Mouse (Mus musculus): ENCODE measurements around the gene Olfr77. TPM values are rescaled to one million over a fixed set of nuclear protein-coding genes. Genes with fewer than 3 reads are reported as not detected.

Gene Olfr77
- total RNA-seq (2014; rRNA removed; ENCODE audit: low replicate concordance), result not detected in 2 replicates
- 0.27 and 0.34 TPM in 2 replicates for polyA plus RNA-seq (2015; fragmentation: Nextera tagmentation; extraction: Ambion mirVana)

GRCm38 (mm10) chr9:19916565-19916964, at the start of gene Olfr77:
Gene Olfr77, plus strand, starts transcription at chr9:19916865.
- no peaks in the 10 kb centered on the region for H3K27me3 ChIP-seq (ENCODE audit: control insufficient read depth, insufficient read depth, low read length)
- H3K4me1 ChIP-seq (ENCODE audit: control insufficient read depth, insufficient read depth), result no peaks in the 10 kb centered on the region
- TF ChIP-seq CTCF (IDR thresholded peaks at IDR 0.05; ENCODE audit: low read depth), result no peak
- no peak for TF ChIP-seq EP300 (IDR thresholded peaks at IDR 0.05; ENCODE audit: low read depth)
- no peak within 1 kb of the TSS for H3K4me2 ChIP-seq (ENCODE audit: low read depth, low read length)
- no peaks in the 10 kb centered on the region for H3K36me3 ChIP-seq (replicated peaks; ENCODE audit: control insufficient read depth, insufficient read depth, low read length)
- no peaks in the 10 kb centered on the region for H3K9me3 ChIP-seq (replicated peaks; ENCODE audit: control insufficient read depth, low read length)
- no peak for DNase-seq (ENCODE audit: low spot score)
- WGBS, result 73% methylated on average over 2 of the region's 2 CpGs
- no peak within 1 kb of the TSS for H3K9ac ChIP-seq (replicated peaks; ENCODE audit: low read depth, low read length)
- ATAC-seq (ENCODE audit: insufficient read depth, low read depth), result no peak
- no peak within 1 kb of the TSS for H3K27ac ChIP-seq (ENCODE audit: low read depth)
- no peak within 1 kb of the TSS for H3K4me3 ChIP-seq (ENCODE audit: low read depth, low read length)

GRCm38 (mm10) chr9:19887904-19888303, 28.8 kb upstream of the Olfr77 start, which contains the start of gene Olfr862:
Gene Olfr862, minus strand, starts transcription at chr9:19888004.
- H3K36me3 ChIP-seq (replicated peaks; ENCODE audit: control insufficient read depth, insufficient read depth, low read length), result no peaks in the 10 kb centered on the region
- no peak for ATAC-seq (ENCODE audit: insufficient read depth, low read depth)
- no peak within 1 kb of the TSS for H3K27ac ChIP-seq (ENCODE audit: low read depth)
- H3K27me3 ChIP-seq (ENCODE audit: control insufficient read depth, insufficient read depth, low read length), result no peaks in the 10 kb centered on the region
- 0 out of 2 replicates have a peak, but pooled peaks cover 3% of the 10 kb centered on the region for H3K9me3 ChIP-seq (replicated peaks; ENCODE audit: control insufficient read depth, low read length)
- no peaks in the 10 kb centered on the region for H3K4me1 ChIP-seq (ENCODE audit: control insufficient read depth, insufficient read depth)
- no peak for DNase-seq (ENCODE audit: low spot score)
- no peak within 1 kb of the TSS for H3K9ac ChIP-seq (replicated peaks; ENCODE audit: low read depth, low read length)
- H3K4me2 ChIP-seq (ENCODE audit: low read depth, low read length), result no peak within 1 kb of the TSS
- no peak within 1 kb of the TSS for H3K4me3 ChIP-seq (ENCODE audit: low read depth, low read length)
- TF ChIP-seq CTCF (IDR thresholded peaks at IDR 0.05; ENCODE audit: low read depth) (no peak), EP300 (IDR thresholded peaks at IDR 0.05; ENCODE audit: low read depth) (no peak)

- Histone ChIP-seq H3K4me2 (ENCODE audit: low read depth, low read length) (no peak overlapping the region), H3K36me3 (replicated peaks; ENCODE audit: control insufficient read depth, insufficient read depth, low read length) (no peaks in the 10 kb centered on the region), H3K27ac (ENCODE audit: low read depth) (no peak overlapping the region), H3K9me3 (replicated peaks; ENCODE audit: control insufficient read depth, low read length) (no peaks in the 10 kb centered on the region), H3K9ac (replicated peaks; ENCODE audit: low read depth, low read length) (no peak overlapping the region), H3K4me3 (ENCODE audit: low read depth, low read length) (no peak overlapping the region), H3K4me1 (ENCODE audit: control insufficient read depth, insufficient read depth) (no peaks in the 10 kb centered on the region), H3K27me3 (ENCODE audit: control insufficient read depth, insufficient read depth, low read length) (no peaks in the 10 kb centered on the region)
- 37% methylated on average over 4 of the region's 4 CpGs for WGBS
- ATAC-seq (ENCODE audit: insufficient read depth, low read depth) (no peak), DNase-seq (ENCODE audit: low spot score) (no peak)
- TF ChIP-seq EP300 (IDR thresholded peaks at IDR 0.05; ENCODE audit: low read depth) (no peak), CTCF (IDR thresholded peaks at IDR 0.05; ENCODE audit: low read depth) (no peak)
Observed at GRCm38 (mm10) chr9:19911170-19911569, 5.5 kb upstream of the Olfr77 start.

Other genes starting within 250 kb of the Olfr77 start
- gene Olfr857, start 207.4 kb upstream of the Olfr77 start, total RNA-seq (2014; rRNA removed; ENCODE audit: low replicate concordance), result not detected in 2 replicates
- gene Olfr857, start 207.4 kb upstream of the Olfr77 start, polyA plus RNA-seq (2015; fragmentation: Nextera tagmentation; extraction: Ambion mirVana), result not detected in 2 replicates
- gene Olfr58, start 136.6 kb upstream of the Olfr77 start, total RNA-seq (2014; rRNA removed; ENCODE audit: low replicate concordance), result not detected in 2 replicates
- gene Olfr58, start 136.6 kb upstream of the Olfr77 start, polyA plus RNA-seq (2015; fragmentation: Nextera tagmentation; extraction: Ambion mirVana), result not detected in 2 replicates
- gene Olfr859, start 112.0 kb upstream of the Olfr77 start, total RNA-seq (2014; rRNA removed; ENCODE audit: low replicate concordance), result not detected in 2 replicates
- not detected in 2 replicates for gene Olfr859, start 112.0 kb upstream of the Olfr77 start, polyA plus RNA-seq (2015; fragmentation: Nextera tagmentation; extraction: Ambion mirVana)
- not detected in 2 replicates for gene Olfr860, start 67.1 kb upstream of the Olfr77 start, total RNA-seq (2014; rRNA removed; ENCODE audit: low replicate concordance)
- not detected in 2 replicates for gene Olfr860, start 67.1 kb upstream of the Olfr77 start, polyA plus RNA-seq (2015; fragmentation: Nextera tagmentation; extraction: Ambion mirVana)
- not detected in 2 replicates for gene Olfr862, start 28.9 kb upstream of the Olfr77 start, total RNA-seq (2014; rRNA removed; ENCODE audit: low replicate concordance)
- gene Olfr862, start 28.9 kb upstream of the Olfr77 start, polyA plus RNA-seq (2015; fragmentation: Nextera tagmentation; extraction: Ambion mirVana), result not detected in 2 replicates
- not detected in 2 replicates for gene Olfr866, start 111.2 kb downstream of the Olfr77 start, total RNA-seq (2014; rRNA removed; ENCODE audit: low replicate concordance)
- gene Olfr866, start 111.2 kb downstream of the Olfr77 start, polyA plus RNA-seq (2015; fragmentation: Nextera tagmentation; extraction: Ambion mirVana), result not detected in 2 replicates
- gene Olfr867, start 140.7 kb downstream of the Olfr77 start, total RNA-seq (2014; rRNA removed; ENCODE audit: low replicate concordance), result not detected in 2 replicates
- not detected in 2 replicates for gene Olfr867, start 140.7 kb downstream of the Olfr77 start, polyA plus RNA-seq (2015; fragmentation: Nextera tagmentation; extraction: Ambion mirVana)
- not detected in 2 replicates for gene Olfr868, start 181.8 kb downstream of the Olfr77 start, total RNA-seq (2014; rRNA removed; ENCODE audit: low replicate concordance)
- not detected in 2 replicates for gene Olfr868, start 181.8 kb downstream of the Olfr77 start, polyA plus RNA-seq (2015; fragmentation: Nextera tagmentation; extraction: Ambion mirVana)
- gene Olfr869, start 212.1 kb downstream of the Olfr77 start, total RNA-seq (2014; rRNA removed; ENCODE audit: low replicate concordance), result not detected in 2 replicates
- not detected in 2 replicates for gene Olfr869, start 212.1 kb downstream of the Olfr77 start, polyA plus RNA-seq (2015; fragmentation: Nextera tagmentation; extraction: Ambion mirVana)